Mouse (Mus musculus) midbrain, embryonic 16.5 days (tissue): ENCODE results near the gene Nr3c2. TPM values are rescaled to one million over a fixed set of nuclear protein-coding genes. Genes with fewer than 3 reads are reported as not detected.

Source experiments
- ATAC-seq: fragments of 200-750 bp; cut with Nextera tagmentation; 2 replicates; pipeline ENCODE4 v1.8.0; 2017; ENCODE audit warnings: moderate TSS enrichment
- H3K27ac ChIP-seq: fragments of 300-500 bp; sonication (generic); 2 replicates; pipeline ENCODE4 v1.5.1; 2014; ENCODE audit warnings: mild to moderate bottlenecking, low read length, mixed read lengths
- H3K27me3 ChIP-seq: fragments of 300-500 bp; sonication (generic); 2 replicates; pipeline ENCODE4 v1.6.1; 2014; ENCODE audit warnings: low read depth, low read length, mixed read lengths; ENCODE audit not compliant: control insufficient read depth, insufficient read depth
- H3K36me3 ChIP-seq: fragments of 300-500 bp; sonication (generic); 2 replicates; pipeline ENCODE4 v1.6.1; 2014; ENCODE audit warnings: mild to moderate bottlenecking, low read length, moderate library complexity, mixed read lengths; ENCODE audit not compliant: control insufficient read depth, insufficient read depth
- H3K4me1 ChIP-seq: fragments of 300-500 bp; sonication (generic); 2 replicates; pipeline ENCODE4 v1.6.1; 2014; ENCODE audit warnings: mild to moderate bottlenecking, low read length, mixed read lengths; ENCODE audit not compliant: control insufficient read depth, insufficient read depth
- H3K4me2 ChIP-seq: fragments of 300-500 bp; sonication (generic); 2 replicates; pipeline ENCODE4 v1.6.1; 2014; ENCODE audit warnings: mild to moderate bottlenecking, low read length, mixed read lengths
- H3K4me3 ChIP-seq: fragments of 300-500 bp; sonication (generic); 2 replicates; pipeline ENCODE4 v1.5.1; 2014; ENCODE audit warnings: low read depth, mild to moderate bottlenecking, low read length, moderate library complexity, mixed read lengths
- H3K9ac ChIP-seq: fragments of 300-500 bp; sonication (generic); 2 replicates; pipeline ENCODE4 v1.6.1; 2014; ENCODE audit warnings: low read depth, low read length, mixed read lengths
- H3K9me3 ChIP-seq: fragments of 300-500 bp; sonication (generic); replicated peaks from 2 replicates; pipeline ENCODE4 v1.6.1; 2014; ENCODE audit warnings: mild to moderate bottlenecking, low read length, mixed read lengths; ENCODE audit not compliant: control insufficient read depth, poor library complexity, severe bottlenecking
- WGBS: fragments of 180-500 bp; shearing (Covaris S2); extraction: QIAGEN DNeasy Blood & Tissue Kit; methylation state at CpG from one replicate; pipeline ENCODE4 v1.1.7; 2014; 5-methylcytosine and 5-hydroxymethylcytosine counted together
- polyA plus RNA-seq: library from polyadenylated mRNA; unstranded; fragments of >200 nt; fragmentation: Nextera tagmentation; extraction: Ambion mirVana; gene quantifications from 2 replicates; pipeline ENCODE4 v1.2.1, GENCODE M21; 2015

Nr3c2 gene
- polyA plus RNA-seq, 1 experiment from 2014 or later, result 3.0 TPM

DNA sequence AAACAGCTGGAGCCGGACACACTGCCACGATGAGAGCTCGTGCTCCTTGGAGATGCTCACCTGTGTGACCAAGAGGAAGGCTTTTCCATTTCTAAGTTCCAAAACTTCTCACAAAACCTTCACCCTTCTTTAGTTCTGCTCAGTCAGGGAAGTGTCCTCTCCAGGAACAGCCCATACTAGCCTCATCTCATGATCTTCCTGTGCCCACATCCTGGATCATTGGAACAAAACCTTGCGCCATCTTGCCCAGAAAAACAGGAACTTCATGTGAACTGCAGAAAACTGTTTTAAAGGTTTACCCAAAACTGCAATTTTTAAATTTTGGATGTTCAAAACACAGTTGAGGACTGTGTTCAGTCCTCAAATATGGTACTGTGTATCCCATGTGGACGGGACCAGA, 142.0 kb downstream of the Nr3c2 start:
- no peaks in the 10 kb centered on the region for H3K36me3 ChIP-seq
- no peak for ATAC-seq
- H3K4me3 ChIP-seq, result no peak overlapping the region
- H3K9me3 ChIP-seq, result no peaks in the 10 kb centered on the region
- H3K27me3 ChIP-seq, result no peaks in the 10 kb centered on the region
- no peaks in the 10 kb centered on the region for H3K4me1 ChIP-seq
- H3K27ac ChIP-seq, result no peak overlapping the region
- WGBS, result 93% methylated on average over 5 of the region's 5 CpGs
- H3K4me2 ChIP-seq, result no peak overlapping the region
- H3K9ac ChIP-seq, result no peak overlapping the region

DNA sequence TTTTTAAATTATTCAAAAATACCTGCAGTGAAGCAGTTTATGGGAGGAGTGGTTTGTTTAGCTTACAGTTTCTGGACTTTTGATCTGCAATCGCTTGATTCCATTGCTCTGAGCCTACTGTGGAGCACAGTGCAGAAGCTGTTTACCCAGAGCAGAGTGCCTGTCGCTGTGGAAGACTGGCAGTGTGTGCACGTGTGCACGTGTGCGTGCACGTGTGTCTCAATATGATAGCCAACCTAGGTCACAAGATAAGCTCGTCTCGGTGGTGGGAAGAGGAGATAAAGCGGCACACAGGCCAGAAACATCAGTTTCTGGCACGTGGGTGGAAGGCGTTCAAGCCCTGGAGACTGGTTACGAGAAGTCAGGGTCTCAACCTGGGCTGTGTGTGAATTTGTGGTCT, 145.6 kb downstream of the Nr3c2 start:
- Histone ChIP-seq H3K9ac (no peak overlapping the region), H3K4me2 (no peak overlapping the region), H3K27ac (no peak overlapping the region), H3K4me1 (no peaks in the 10 kb centered on the region), H3K27me3 (no peaks in the 10 kb centered on the region), H3K4me3 (no peak overlapping the region), H3K36me3 (no peaks in the 10 kb centered on the region), H3K9me3 (no peaks in the 10 kb centered on the region)
- 90% methylated on average over 12 of the region's 12 CpGs for WGBS
- no peak for ATAC-seq

DNA sequence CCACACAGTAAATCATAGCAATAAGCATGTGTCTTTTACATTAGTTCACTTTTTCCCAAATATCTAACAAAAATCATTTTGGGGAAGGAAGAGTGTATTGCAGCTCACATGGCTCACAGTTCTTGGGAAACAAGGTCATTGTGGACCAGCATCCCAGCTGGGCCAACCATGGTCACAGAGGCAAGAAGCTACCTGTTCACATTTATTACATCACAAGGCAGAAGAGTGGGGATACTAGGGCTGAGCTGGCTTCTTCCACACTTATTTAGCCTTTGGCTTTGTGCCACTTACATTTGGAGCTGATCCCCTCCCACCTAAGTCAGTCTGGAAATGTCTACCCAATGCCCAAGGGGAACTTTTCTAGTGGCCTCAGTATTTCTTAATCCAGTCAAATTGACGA, 146.5 kb downstream of the Nr3c2 start:
- Histone ChIP-seq H3K9ac (no peak overlapping the region), H3K4me3 (no peak overlapping the region), H3K9me3 (no peaks in the 10 kb centered on the region), H3K36me3 (no peaks in the 10 kb centered on the region), H3K4me1 (no peaks in the 10 kb centered on the region), H3K4me2 (no peak overlapping the region), H3K27ac (no peak overlapping the region), H3K27me3 (no peaks in the 10 kb centered on the region)
- 86% methylated on average over 1 of the region's 1 CpGs for WGBS
- no peak for ATAC-seq

DNA sequence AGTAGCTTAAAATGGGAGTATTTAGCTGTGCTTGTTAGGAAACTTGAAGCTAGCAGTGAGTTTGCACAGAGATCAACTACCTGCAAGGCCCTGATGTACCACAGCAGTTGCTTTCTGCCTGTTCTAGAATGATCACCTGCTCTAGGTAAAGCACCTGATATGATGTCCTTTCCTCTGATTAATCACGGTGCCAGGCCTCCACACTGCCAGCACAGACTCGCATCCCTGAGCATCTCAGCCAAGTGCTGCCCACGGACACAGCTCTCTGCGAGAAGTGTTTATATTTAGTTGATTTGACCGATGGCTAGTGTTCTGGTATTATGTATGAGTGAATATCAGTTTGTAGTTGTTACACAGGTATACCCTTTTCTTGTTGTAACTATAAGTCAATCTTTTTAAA, 147.0 kb downstream of the Nr3c2 start:
- 94% methylated on average over 5 of the region's 5 CpGs for WGBS
- Histone ChIP-seq H3K27ac (no peak overlapping the region), H3K9ac (no peak overlapping the region), H3K9me3 (no peaks in the 10 kb centered on the region), H3K4me3 (no peak overlapping the region), H3K36me3 (no peaks in the 10 kb centered on the region), H3K27me3 (no peaks in the 10 kb centered on the region), H3K4me2 (no peak overlapping the region), H3K4me1 (no peaks in the 10 kb centered on the region)
- ATAC-seq, result no peak

DNA sequence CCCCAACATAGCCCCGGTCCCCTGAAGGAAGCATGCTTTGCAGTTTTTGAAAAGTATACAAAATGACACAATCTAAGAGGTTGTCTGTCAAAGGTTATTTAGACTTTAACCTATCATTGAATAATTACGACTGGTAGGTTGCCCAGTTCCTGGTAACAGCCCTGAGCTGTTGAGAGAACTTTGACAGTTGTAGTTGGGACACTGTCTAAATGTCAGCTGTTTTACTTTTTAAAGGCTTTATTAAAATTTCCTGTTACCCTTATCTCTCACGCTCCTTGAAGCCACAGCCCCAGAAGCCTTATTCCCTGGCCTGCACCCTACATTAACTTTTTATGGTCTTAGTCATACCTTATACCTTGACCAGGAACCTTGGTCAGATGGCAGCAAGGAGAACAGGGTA, 147.5 kb downstream of the Nr3c2 start:
- H3K4me1 ChIP-seq, result no peaks in the 10 kb centered on the region
- H3K27me3 ChIP-seq, result no peaks in the 10 kb centered on the region
- no peak overlapping the region for H3K9ac ChIP-seq
- H3K9me3 ChIP-seq, result no peaks in the 10 kb centered on the region
- ATAC-seq, result no peak
- H3K36me3 ChIP-seq, result no peaks in the 10 kb centered on the region
- no peak overlapping the region for H3K27ac ChIP-seq
- 86% methylated on average over 3 of the region's 3 CpGs for WGBS
- no peak overlapping the region for H3K4me2 ChIP-seq
- no peak overlapping the region for H3K4me3 ChIP-seq

DNA sequence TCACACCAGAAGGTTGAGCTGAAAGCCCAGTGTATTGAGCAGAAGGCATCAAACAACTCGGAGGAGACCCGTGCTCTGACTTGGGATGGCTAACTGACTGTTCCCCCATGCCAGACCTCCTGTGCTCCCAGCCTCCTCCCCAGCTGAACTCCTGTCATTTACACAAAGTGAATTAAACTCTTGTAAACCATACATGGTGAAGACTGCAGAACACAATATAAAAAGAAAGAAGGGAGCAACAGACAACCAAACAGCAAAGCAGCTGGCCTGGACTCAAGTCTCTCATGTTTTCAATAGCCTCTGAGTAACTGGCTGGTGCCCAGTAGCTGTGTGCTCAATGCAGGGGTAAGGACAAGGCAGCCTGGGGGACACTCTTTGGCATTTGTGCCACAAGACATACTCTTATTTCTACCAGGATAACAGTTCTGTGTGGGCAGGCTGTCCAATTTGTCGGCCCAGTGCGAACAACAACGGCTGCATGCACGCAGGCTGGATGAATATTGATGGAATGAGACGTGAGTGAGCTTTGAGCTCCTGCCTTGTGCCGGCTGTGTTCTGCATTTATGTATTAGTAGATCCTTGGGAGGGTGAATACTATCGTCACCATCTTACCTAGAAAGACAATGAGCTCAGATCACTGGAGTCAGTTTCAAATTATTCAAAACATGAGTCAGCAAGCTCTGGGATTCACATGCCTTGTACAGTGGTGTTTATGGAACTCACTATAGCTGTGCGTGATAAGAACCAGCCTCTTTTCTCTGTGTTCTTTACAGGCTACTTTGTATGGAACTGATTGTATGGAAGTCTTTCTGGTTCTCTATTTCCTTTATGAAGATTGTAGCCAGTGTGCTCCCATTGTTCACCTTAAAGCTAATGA, 152.4 kb downstream of the Nr3c2 start:
- ATAC-seq, result peak; percentile 75
- no peaks in the 10 kb centered on the region for H3K36me3 ChIP-seq
- H3K9ac ChIP-seq, result no peak overlapping the region
- no peaks in the 10 kb centered on the region for H3K9me3 ChIP-seq
- no peak overlapping the region for H3K4me2 ChIP-seq
- no peaks in the 10 kb centered on the region for H3K27me3 ChIP-seq
- H3K27ac ChIP-seq, result peak overlapping the region; percentile 33; the same call in 1 of the 2 replicates
- no peaks in the 10 kb centered on the region for H3K4me1 ChIP-seq
- H3K4me3 ChIP-seq, result no peak overlapping the region
- whole genome bisulfite sequencing, result 56% methylated on average over 10 of the region's 10 CpGs

DNA sequence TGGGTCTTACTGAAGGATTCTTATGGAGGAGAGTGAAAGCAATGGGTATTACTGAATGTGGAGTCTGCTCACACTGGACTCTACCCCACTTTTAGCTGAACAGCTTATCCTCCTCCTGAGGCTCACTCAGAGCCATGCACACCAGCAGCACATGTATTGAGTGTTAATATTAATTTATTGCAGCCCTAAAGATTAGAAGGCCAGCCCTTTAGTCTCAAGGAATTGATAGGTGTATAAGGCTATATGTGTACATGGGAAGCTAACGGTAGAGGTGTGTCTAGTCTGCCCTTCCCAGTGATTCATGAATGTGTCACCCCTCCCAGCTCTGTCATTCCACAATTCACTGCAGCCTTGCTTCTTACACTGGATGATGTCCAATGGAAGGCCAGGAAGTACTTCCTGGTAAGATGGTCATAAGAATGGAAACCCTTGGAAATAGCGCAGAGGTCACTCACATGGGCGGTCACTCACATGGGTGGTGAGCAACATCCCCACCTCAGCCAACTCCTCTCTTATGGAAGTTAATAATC, 156.3 kb downstream of the Nr3c2 start:
- Histone ChIP-seq H3K9me3 (no peaks in the 10 kb centered on the region), H3K4me1 (no peaks in the 10 kb centered on the region), H3K27me3 (no peaks in the 10 kb centered on the region), H3K4me3 (no peak overlapping the region), H3K4me2 (no peak overlapping the region), H3K36me3 (no peaks in the 10 kb centered on the region), H3K9ac (no peak overlapping the region), H3K27ac (no peak overlapping the region)
- ATAC-seq, result no peak
- WGBS, result 98% methylated on average over 3 of the region's 3 CpGs

DNA sequence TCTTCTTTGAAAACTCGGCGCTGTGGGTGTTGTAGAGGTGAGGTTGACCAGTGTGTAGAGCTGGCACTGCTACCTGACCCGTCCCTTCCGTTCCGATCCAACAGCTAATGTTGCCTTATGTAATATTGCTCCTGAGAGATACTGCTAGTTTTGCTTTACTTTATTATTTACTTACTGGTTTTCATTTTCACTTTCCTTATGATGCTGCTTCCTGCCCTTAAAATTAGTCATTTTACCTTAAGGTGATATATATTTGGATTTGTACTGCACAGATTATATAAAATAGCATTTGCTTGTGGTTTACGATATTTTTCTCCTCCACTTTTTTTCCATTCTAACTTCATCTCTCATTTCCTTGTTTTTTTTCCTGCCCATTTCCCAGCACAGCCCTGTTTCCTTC, 157.6 kb downstream of the Nr3c2 start:
- Histone ChIP-seq H3K9ac (no peak overlapping the region), H3K27me3 (no peaks in the 10 kb centered on the region), H3K4me1 (no peaks in the 10 kb centered on the region), H3K9me3 (no peaks in the 10 kb centered on the region), H3K4me2 (no peak overlapping the region), H3K4me3 (no peak overlapping the region), H3K27ac (no peak overlapping the region), H3K36me3 (no peaks in the 10 kb centered on the region)
- WGBS, result 89% methylated on average over 6 of the region's 6 CpGs
- ATAC-seq, result no peak

DNA sequence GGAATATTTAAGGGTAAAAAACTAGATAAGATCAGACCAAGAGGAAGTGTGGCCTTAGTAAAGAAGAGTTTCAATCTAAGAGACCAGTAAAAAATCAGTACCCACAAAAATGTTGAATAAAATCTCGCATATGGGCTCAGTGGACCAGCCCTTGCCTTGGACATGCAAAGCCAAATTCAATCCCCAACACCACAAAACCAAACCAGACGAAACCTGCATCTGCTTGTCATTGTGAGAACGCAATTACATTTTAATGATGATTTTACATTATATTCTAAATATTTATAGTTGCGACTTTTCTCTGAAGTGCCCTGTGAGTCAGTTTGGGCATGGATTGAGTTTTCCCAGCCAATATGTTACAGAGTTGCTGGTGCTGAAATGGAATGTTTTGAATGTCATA, 183.4 kb downstream of the Nr3c2 start:
- Histone ChIP-seq H3K27me3 (no peaks in the 10 kb centered on the region), H3K36me3 (no peaks in the 10 kb centered on the region), H3K9me3 (no peaks in the 10 kb centered on the region), H3K4me1 (no peaks in the 10 kb centered on the region), H3K27ac (no peak overlapping the region), H3K9ac (no peak overlapping the region), H3K4me3 (no peak overlapping the region), H3K4me2 (no peak overlapping the region)
- ATAC-seq, result no peak
- WGBS, result 92% methylated on average over 4 of the region's 4 CpGs
